Mouse (Mus musculus) ES-E14 (cell line): ENCODE results near the gene Mrpl35. TPM values are rescaled to one million over a fixed set of nuclear protein-coding genes. Genes with fewer than 3 reads are reported as not detected.

Source experiments
- DNase-seq: peaks from one replicate; pipeline ENCODE4 v3.0.0-alpha.2; 2013; ENCODE audit warnings: low read depth, low spot score
- H3K27ac ChIP-seq: 2 replicates; pipeline ENCODE4 v1.5.1; 2012; ENCODE audit warnings: low read depth, mild to moderate bottlenecking, low read length, moderate library complexity, mixed read lengths; ENCODE audit not compliant: poor library complexity, insufficient read depth, severe bottlenecking
- H3K36me3 ChIP-seq: 2 replicates; pipeline ENCODE4 v1.6.1; 2012; ENCODE audit warnings: mild to moderate bottlenecking, low read length, moderate library complexity, mixed read lengths; ENCODE audit not compliant: control insufficient read depth, poor library complexity, insufficient read depth, severe bottlenecking
- H3K4me1 ChIP-seq, 2 experiments: fragments of 150-350 bp in 1 of 2; sonication (generic) in 1 of 2; 2 replicates each; pipeline ENCODE4 v1.6.1; 2012; ENCODE audit warnings: low read length in 2 of 2, mild to moderate bottlenecking in 1 of 2, mixed read lengths in 1 of 2; ENCODE audit not compliant: control insufficient read depth in 2 of 2, insufficient read depth in 2 of 2, poor library complexity in 1 of 2
- H3K4me3 ChIP-seq, 2 experiments: fragments of 150-350 bp in 1 of 2; sonication (generic) in 1 of 2; 2 replicates each; pipeline ENCODE4 v1.5.1; 2012; ENCODE audit warnings: low read length in 2 of 2, low read depth in 1 of 2, mild to moderate bottlenecking in 1 of 2, mixed read lengths in 1 of 2; ENCODE audit not compliant: insufficient read depth in 1 of 2, poor library complexity in 1 of 2, severe bottlenecking in 1 of 2
- H3K9ac ChIP-seq: 2 replicates; pipeline ENCODE4 v1.6.1; 2012; ENCODE audit warnings: low read depth, mild to moderate bottlenecking, low read length, mixed read lengths; ENCODE audit not compliant: poor library complexity, insufficient read depth, severe bottlenecking
- H3K9me3 ChIP-seq: fragments of 150-350 bp; sonication (generic); 2 replicates; pipeline ENCODE4 v1.6.1; 2012; ENCODE audit warnings: low read depth, mild to moderate bottlenecking, low read length; ENCODE audit not compliant: control insufficient read depth, insufficient read depth
- CHD2 ChIP-seq: IDR thresholded peaks from 2 replicates; pipeline ENCODE4 v1.6.1; 2014; ENCODE audit warnings: mild to moderate bottlenecking, low read depth, low read length, inconsistent platforms
- HCFC1 ChIP-seq: IDR thresholded peaks from 2 replicates; pipeline ENCODE4 v1.6.1; 2012; ENCODE audit warnings: low read length, inconsistent platforms, borderline replicate concordance; ENCODE audit not compliant: insufficient read depth
- MAFK ChIP-seq: IDR thresholded peaks from 2 replicates; pipeline ENCODE4 v1.6.1; 2014; ENCODE audit warnings: mild to moderate bottlenecking, low read depth, low read length, inconsistent platforms; ENCODE audit not compliant: insufficient read depth
- ZC3H11A ChIP-seq: IDR thresholded peaks from 2 replicates; pipeline ENCODE4 v1.6.1; 2012; ENCODE audit warnings: low read depth, mild to moderate bottlenecking, inconsistent platforms, low read length, borderline replicate concordance
- ZNF384 ChIP-seq: IDR thresholded peaks from 2 replicates; pipeline ENCODE4 v1.6.1; 2012; ENCODE audit warnings: low read depth, low read length, inconsistent platforms
- in situ Hi-C, 2 experiments: fragments of 600-800 bp; cut with MboI; formaldehyde crosslinking; loops; one replicate each; pipeline ENCODE4 v1.15.1; 2025; ENCODE audit warnings: low sequenced_read_pairs in 2 of 2, inconsistent platforms in 1 of 2; ENCODE audit not compliant: unreplicated experiment in 2 of 2
- total RNA-seq: library from RNA; depleted of rRNA; stranded (reverse); fragments of 300-350 nt; gene quantifications from 2 replicates; pipeline ENCODE4 v1.2.3, GENCODE M21; 2012

Gene Mrpl35
- total RNA-seq, 1 experiment = 34.0 TPM

DNA sequence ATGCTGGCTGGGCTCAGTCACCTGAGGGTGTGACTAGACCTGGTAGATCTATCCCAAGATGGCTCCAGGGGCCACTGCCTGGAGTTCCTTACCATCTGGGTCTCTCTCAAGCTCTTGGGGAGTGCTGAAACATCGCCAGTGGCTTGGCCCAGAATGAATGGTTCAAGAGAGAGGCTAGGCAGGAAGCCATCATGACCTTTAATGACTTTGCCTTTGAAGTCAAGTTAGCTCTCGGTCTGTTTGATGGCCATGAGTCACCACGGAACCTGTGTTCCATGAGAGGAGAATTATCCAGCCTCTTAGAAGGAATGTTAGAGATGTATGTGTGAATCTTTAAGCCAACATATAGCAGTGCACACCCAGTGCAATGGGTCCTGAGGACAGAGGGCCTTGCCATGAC is 27.4 kb downstream of the Mrpl35 start:
- H3K9ac ChIP-seq = no peak overlapping the region
- H3K9me3 ChIP-seq = no peaks in the 10 kb centered on the region
- H3K4me3 ChIP-seq = no peak overlapping the region
- DNase-seq = no peak
- H3K27ac ChIP-seq = no peak overlapping the region
- no peaks in the 10 kb centered on the region for H3K36me3 ChIP-seq
- TF ChIP-seq HCFC1 (no peak), CHD2 (no peak), ZC3H11A (no peak), ZNF384 (no peak), MAFK (no peak)
- H3K4me1 ChIP-seq = no peaks in the 10 kb centered on the region
- in situ Hi-C loops = loop anchor here in 1 of 2 experiments (25.0 kb wide), 1 partner anchor 637 kb away; no protein-coding TSS in a partner anchor

DNA sequence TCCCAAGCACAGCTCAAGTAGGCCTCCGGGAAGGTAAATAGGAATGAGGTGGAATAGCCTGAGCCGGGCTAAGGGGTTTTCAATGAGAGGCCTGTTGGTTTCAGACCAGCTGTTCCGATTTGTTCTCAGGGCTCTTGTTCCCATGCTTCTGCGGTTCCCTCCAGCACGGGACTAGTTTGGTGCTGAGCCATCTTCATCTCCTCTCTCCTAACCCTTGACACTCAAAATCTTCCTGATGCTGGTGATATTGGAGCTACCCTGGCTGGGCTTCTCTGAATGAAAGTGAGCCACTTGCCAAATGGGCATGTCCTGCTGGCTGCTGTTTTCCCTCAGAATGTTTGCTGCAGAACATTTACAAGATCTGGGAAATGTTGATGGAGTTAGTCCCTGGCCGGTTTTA is 35.0 kb downstream of the Mrpl35 start:
- Histone ChIP-seq H3K4me3 (no peak overlapping the region), H3K36me3 (no peaks in the 10 kb centered on the region), H3K9me3 (no peaks in the 10 kb centered on the region), H3K4me1 (no peaks in the 10 kb centered on the region), H3K9ac (no peak overlapping the region), H3K27ac (no peak overlapping the region)
- in situ Hi-C loops = loop anchor here in 1 of 2 experiments (25.0 kb wide), 1 partner anchor 629 kb away; no protein-coding TSS in a partner anchor
- no peak for DNase-seq
- TF ChIP-seq ZNF384 = no peak
- no peak for TF ChIP-seq HCFC1
- TF ChIP-seq ZC3H11A = no peak
- no peak for TF ChIP-seq CHD2
- TF ChIP-seq MAFK = no peak

DNA sequence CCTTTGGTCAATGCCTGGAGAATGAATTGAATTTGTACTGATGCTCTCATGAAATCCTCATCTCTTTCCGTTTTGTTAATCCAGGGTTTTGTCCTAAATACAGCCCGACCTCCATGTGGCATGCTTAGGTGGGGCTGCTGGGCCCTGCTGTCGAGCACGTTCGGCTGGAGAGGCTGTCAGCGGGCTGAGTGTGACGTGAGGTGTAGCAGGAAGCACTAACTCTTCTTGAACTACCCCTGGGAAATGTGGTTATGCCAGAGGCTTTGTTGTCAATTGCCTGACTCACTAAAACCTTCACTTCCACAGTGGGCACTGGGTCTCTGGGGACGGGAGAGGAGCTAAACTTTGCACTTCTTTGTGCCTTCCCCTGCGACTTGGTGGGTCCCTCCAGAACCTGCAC is 38.4 kb downstream of the Mrpl35 start:
- no peak for DNase-seq
- in situ Hi-C loops = loop anchor here in 1 of 2 experiments (25.0 kb wide), 1 partner anchor 626 kb away; no protein-coding TSS in a partner anchor

DNA sequence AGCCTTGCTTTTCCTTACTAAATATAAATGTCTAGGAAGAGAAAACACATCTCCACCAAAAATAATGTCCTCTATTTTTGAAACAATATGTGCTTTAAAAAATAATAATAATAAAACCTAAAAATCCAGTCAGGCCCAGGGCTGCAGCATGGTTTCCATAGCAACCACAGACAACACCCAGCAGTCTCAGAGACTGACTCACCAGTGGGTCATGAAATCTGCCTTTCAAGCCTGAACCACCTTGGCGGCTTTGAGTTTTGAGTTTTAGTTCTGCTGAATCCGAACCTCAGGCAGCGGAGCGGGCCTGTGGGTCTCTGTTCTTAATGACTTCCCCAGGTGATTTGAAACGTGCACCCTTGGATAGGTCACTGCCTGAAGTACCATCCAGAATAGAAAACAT is 43.6 kb downstream of the Mrpl35 start:
- H3K9ac ChIP-seq = no peak overlapping the region
- no peak for DNase-seq
- no peaks in the 10 kb centered on the region for H3K36me3 ChIP-seq
- H3K4me1 ChIP-seq = no peaks in the 10 kb centered on the region
- in situ Hi-C loops = loop anchor here in 1 of 2 experiments (25.0 kb wide), 1 partner anchor 621 kb away; no protein-coding TSS in a partner anchor
- H3K27ac ChIP-seq = no peak overlapping the region
- TF ChIP-seq CHD2 = no peak
- TF ChIP-seq ZC3H11A = no peak
- no peak for TF ChIP-seq ZNF384
- TF ChIP-seq MAFK = no peak
- TF ChIP-seq HCFC1 = no peak
- no peaks in the 10 kb centered on the region for H3K9me3 ChIP-seq
- no peak overlapping the region for H3K4me3 ChIP-seq

More for the DNA sequence above, 38.4 kb downstream of the Mrpl35 start:
- no peaks in the 10 kb centered on the region for H3K4me1 ChIP-seq
- TF ChIP-seq ZNF384 (no peak), CHD2 (no peak), HCFC1 (no peak), ZC3H11A (no peak), MAFK (no peak)
- no peak overlapping the region for H3K4me3 ChIP-seq
- no peak overlapping the region for H3K27ac ChIP-seq
- no peaks in the 10 kb centered on the region for H3K36me3 ChIP-seq
- no peak overlapping the region for H3K9ac ChIP-seq
- H3K9me3 ChIP-seq = no peaks in the 10 kb centered on the region

DNA sequence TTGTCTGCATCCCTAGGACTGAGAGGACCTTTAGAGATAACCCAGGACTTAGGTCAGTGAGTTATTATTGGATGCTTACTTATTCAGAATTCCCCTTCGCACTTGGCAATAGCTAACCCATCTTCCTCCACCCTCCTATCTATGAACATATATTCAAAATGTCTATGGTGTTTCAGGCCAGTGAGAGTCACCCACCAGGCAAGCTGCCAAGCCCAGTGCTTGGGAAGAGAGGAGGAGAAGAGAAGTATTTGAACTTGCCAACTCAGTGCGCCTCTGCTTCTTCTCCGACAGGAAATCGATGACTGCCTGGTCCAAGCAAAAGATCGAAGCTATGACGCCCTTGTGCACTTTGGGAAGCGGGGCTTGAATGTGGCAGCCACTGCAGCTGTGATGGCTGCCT is 46.3 kb downstream of the Mrpl35 start:
- Histone ChIP-seq H3K36me3 (no peaks in the 10 kb centered on the region), H3K9ac (no peak overlapping the region), H3K9me3 (no peaks in the 10 kb centered on the region), H3K4me3 (no peak overlapping the region), H3K4me1 (no peaks in the 10 kb centered on the region), H3K27ac (no peak overlapping the region)
- DNase-seq = no peak
- TF ChIP-seq MAFK (no peak), CHD2 (no peak), HCFC1 (no peak), ZNF384 (no peak), ZC3H11A (no peak)
- in situ Hi-C loops = loop anchor here in 1 of 2 experiments (25.0 kb wide), 1 partner anchor 618 kb away; no protein-coding TSS in a partner anchor
